Mouse (Mus musculus): ENCODE measurements around the gene Gm2974. TPM values are rescaled to one million over a fixed set of nuclear protein-coding genes. Genes with fewer than 3 reads are reported as not detected.
"Not testable (repeated sequence)": the region's sequence is repeated elsewhere in the genome, so short reads cannot be mapped to it uniquely, and the experiment has no call there.

Gm2974 gene
- 0.31 and 0.50 TPM in 2 replicates for polyA plus RNA-seq (2016; fragmentation: Nextera tagmentation; extraction: Ambion mirVana)

GRCm38 (mm10) chr14:4182491-4183210 lies at the start of gene Gm2974:
Gene Gm2974 (plus strand): TSS chr14:4182576.
- ATAC-seq (ENCODE audit: insufficient number of reproducible peaks, insufficient read depth, low FRiP score, low TSS enrichment, low read depth); H3K27me3 ChIP-seq; H3K4me1 ChIP-seq (replicated peaks); H3K9ac ChIP-seq (replicated peaks); H3K36me3 ChIP-seq; H3K9me3 ChIP-seq; H3K27ac ChIP-seq: not testable (repeated sequence)
- 15% methylated on average over 44 of the region's 59 CpGs for WGBS
- peak within 1 kb of the TSS; percentile 61 for H3K4me2 ChIP-seq
- H3K4me3 ChIP-seq (replicated peaks) = peak within 1 kb of the TSS; percentile 39

- 93% methylated on average over 4 of the region's 4 CpGs for WGBS
- ATAC-seq (ENCODE audit: insufficient number of reproducible peaks, insufficient read depth, low FRiP score, low TSS enrichment, low read depth); H3K4me1 ChIP-seq (replicated peaks); H3K36me3 ChIP-seq; H3K9ac ChIP-seq (replicated peaks); H3K27me3 ChIP-seq; H3K4me2 ChIP-seq; H3K27ac ChIP-seq; H3K9me3 ChIP-seq; H3K4me3 ChIP-seq (replicated peaks): not testable (repeated sequence)
Measured at GRCm38 (mm10) chr14:4141646-4142045, 40.7 kb upstream of the Gm2974 start.

- H3K27ac ChIP-seq; H3K36me3 ChIP-seq; H3K9me3 ChIP-seq; H3K27me3 ChIP-seq; H3K4me1 ChIP-seq (replicated peaks); H3K4me3 ChIP-seq (replicated peaks); H3K4me2 ChIP-seq; H3K9ac ChIP-seq (replicated peaks); ATAC-seq (ENCODE audit: insufficient number of reproducible peaks, insufficient read depth, low FRiP score, low TSS enrichment, low read depth): not testable (repeated sequence)
- WGBS = 62% methylated on average over 1 of the region's 2 CpGs
Measured at GRCm38 (mm10) chr14:4164730-4165129, 17.6 kb upstream of the Gm2974 start, which contains the start of gene Gm3127. Gene Gm3127 (plus strand): TSS chr14:4165030.

GRCm38 (mm10) chr14:4182030-4182429 lies 346 bp upstream of the Gm2974 start:
- H3K9ac ChIP-seq (replicated peaks) = not testable (repeated sequence)

GRCm38 (mm10) chr14:4183375-4183774 lies 999 bp downstream of the Gm2974 start:
- H3K4me3 ChIP-seq (replicated peaks); H3K4me2 ChIP-seq; H3K4me1 ChIP-seq (replicated peaks); H3K36me3 ChIP-seq; H3K27me3 ChIP-seq; H3K9me3 ChIP-seq; ATAC-seq (ENCODE audit: insufficient number of reproducible peaks, insufficient read depth, low FRiP score, low TSS enrichment, low read depth); H3K27ac ChIP-seq; H3K9ac ChIP-seq (replicated peaks): not testable (repeated sequence)
- 30% methylated on average over 7 of the region's 10 CpGs for WGBS

More at GRCm38 (mm10) chr14:4182030-4182429, 346 bp upstream of the Gm2974 start:
- not testable (repeated sequence) for H3K4me1 ChIP-seq (replicated peaks); H3K9me3 ChIP-seq; H3K36me3 ChIP-seq; H3K27ac ChIP-seq; H3K27me3 ChIP-seq; ATAC-seq (ENCODE audit: insufficient number of reproducible peaks, insufficient read depth, low FRiP score, low TSS enrichment, low read depth)
- peak overlapping the region; percentile 39 for H3K4me3 ChIP-seq (replicated peaks)
- peak overlapping the region; percentile 61 for H3K4me2 ChIP-seq
- WGBS = 13% methylated on average over 12 of the region's 14 CpGs

GRCm38 (mm10) chr14:4249331-4249730 lies 67.0 kb downstream of the Gm2974 start, which contains the start of gene Gm3138:
Gene Gm3138 (plus strand): TSS chr14:4249631.
- ATAC-seq (ENCODE audit: insufficient number of reproducible peaks, insufficient read depth, low FRiP score, low TSS enrichment, low read depth); H3K27ac ChIP-seq; H3K9ac ChIP-seq (replicated peaks); H3K4me2 ChIP-seq; H3K9me3 ChIP-seq; H3K4me3 ChIP-seq (replicated peaks); H3K27me3 ChIP-seq; H3K36me3 ChIP-seq; H3K4me1 ChIP-seq (replicated peaks): not testable (repeated sequence)
- WGBS = no CpG with 5 or more reads among the region's 2 CpGs

Other genes starting within 250 kb of the Gm2974 start
- gene Gm3095, start 219.0 kb upstream of the Gm2974 start, polyA plus RNA-seq (2016; fragmentation: Nextera tagmentation; extraction: Ambion mirVana) = not detected in 2 replicates
- gene Gm3099, start 184.2 kb upstream of the Gm2974 start, polyA plus RNA-seq (2016; fragmentation: Nextera tagmentation; extraction: Ambion mirVana) = not detected in 2 replicates
- gene Gm5796, start 158.6 kb upstream of the Gm2974 start, polyA plus RNA-seq (2016; fragmentation: Nextera tagmentation; extraction: Ambion mirVana) = 0.40 and 0.60 TPM in 2 replicates
- not detected in 2 replicates for gene Gm3115, start 98.5 kb upstream of the Gm2974 start, polyA plus RNA-seq (2016; fragmentation: Nextera tagmentation; extraction: Ambion mirVana)
- 0.78 and 1.2 TPM in 2 replicates for gene Gm8108, start 72.0 kb upstream of the Gm2974 start, polyA plus RNA-seq (2016; fragmentation: Nextera tagmentation; extraction: Ambion mirVana)
- gene Gm3127, start 17.5 kb upstream of the Gm2974 start, polyA plus RNA-seq (2016; fragmentation: Nextera tagmentation; extraction: Ambion mirVana) = not detected in 2 replicates
- gene Gm3138, start 67.1 kb downstream of the Gm2974 start, polyA plus RNA-seq (2016; fragmentation: Nextera tagmentation; extraction: Ambion mirVana) = not detected in 2 replicates
- not detected in 2 replicates for gene Gm3149, start 134.7 kb downstream of the Gm2974 start, polyA plus RNA-seq (2016; fragmentation: Nextera tagmentation; extraction: Ambion mirVana)
- 0.24 and 0.43 TPM in 2 replicates for gene 2610042L04Rik, start 152.2 kb downstream of the Gm2974 start, polyA plus RNA-seq (2016; fragmentation: Nextera tagmentation; extraction: Ambion mirVana)
- gene Gm3159, start 214.9 kb downstream of the Gm2974 start, polyA plus RNA-seq (2016; fragmentation: Nextera tagmentation; extraction: Ambion mirVana) = not detected in 2 replicates
- gene Gm3164, start 232.9 kb downstream of the Gm2974 start, polyA plus RNA-seq (2016; fragmentation: Nextera tagmentation; extraction: Ambion mirVana) = 0.52 TPM in 1 of 2 replicates, not detected in the other
- not detected in 2 replicates for gene Gm3173, start 248.4 kb downstream of the Gm2974 start, polyA plus RNA-seq (2016; fragmentation: Nextera tagmentation; extraction: Ambion mirVana)

Data from limb, embryonic 12.5 days (tissue).